Mouse (Mus musculus) left cerebral cortex, adult 2 months (tissue): ENCODE data around the gene Atrnl1. TPM values are rescaled to one million over a fixed set of nuclear protein-coding genes. Genes with fewer than 3 reads are reported as not detected.
A peak's percentile ranks its signal among the peaks of the same experiment; 100 is the strongest.

Experiments used
- DNase-seq, 2 experiments: peaks; one replicate each; pipeline ENCODE4 v3.0.0; 2021 to 2022; ENCODE audit warnings: low spot score in 2 of 2, mixed read lengths in 1 of 2; ENCODE audit errors: extremely low spot score in 1 of 2
- H3K27ac ChIP-seq: fragments of 200-600 bp; 2 replicates; pipeline ENCODE4 v1.8.1; 2022
- H3K4me3 ChIP-seq: fragments of 200-600 bp; 2 replicates; pipeline ENCODE4 v1.8.1; 2022
- CTCF ChIP-seq: fragments of 200-600 bp; IDR thresholded peaks from 2 replicates; pipeline ENCODE4 v1.8.1; 2022; ENCODE audit warnings: antibody characterized with exemption, mild to moderate bottlenecking, moderate library complexity
- intact Hi-C: fragments of 180-260 bp; cut with DNase I; formaldehyde crosslinking; loops from one replicate; pipeline ENCODE4 v1.15.1; 2025
- total RNA-seq, 2 experiments: library from RNA; stranded (reverse); gene quantifications; 2 replicates each; pipeline ENCODE4 v1.2.3; 2021

Gene Atrnl1
- total RNA-seq, 2 experiments from 2014 or later = 104 to 106 TPM

DNA sequence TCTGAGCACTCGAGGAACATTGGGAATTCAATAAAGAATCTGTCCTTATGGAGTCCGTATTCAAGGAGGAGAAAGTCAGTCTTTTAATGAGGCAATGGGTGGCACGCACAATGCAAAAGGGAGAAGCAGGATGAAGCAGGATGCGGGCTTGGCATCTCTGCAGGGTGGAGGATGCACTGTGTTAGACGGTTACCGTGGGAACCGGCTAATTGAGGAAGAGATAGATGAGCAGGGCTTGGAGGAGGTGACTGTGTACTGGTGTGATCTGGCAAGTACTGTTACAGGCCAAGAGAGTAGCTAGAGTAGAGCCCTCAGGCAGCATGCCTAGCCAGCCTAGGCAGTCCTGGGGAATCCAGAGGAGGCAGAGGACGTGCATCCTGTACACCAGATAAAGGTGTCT lies 330.7 kb downstream of the Atrnl1 start:
- Histone ChIP-seq H3K27ac (no peak overlapping the region), H3K4me3 (no peak overlapping the region)
- intact Hi-C loops = no loop called here
- DNase-seq = peak; percentile 47 to 58
- no peak for TF ChIP-seq CTCF

DNA sequence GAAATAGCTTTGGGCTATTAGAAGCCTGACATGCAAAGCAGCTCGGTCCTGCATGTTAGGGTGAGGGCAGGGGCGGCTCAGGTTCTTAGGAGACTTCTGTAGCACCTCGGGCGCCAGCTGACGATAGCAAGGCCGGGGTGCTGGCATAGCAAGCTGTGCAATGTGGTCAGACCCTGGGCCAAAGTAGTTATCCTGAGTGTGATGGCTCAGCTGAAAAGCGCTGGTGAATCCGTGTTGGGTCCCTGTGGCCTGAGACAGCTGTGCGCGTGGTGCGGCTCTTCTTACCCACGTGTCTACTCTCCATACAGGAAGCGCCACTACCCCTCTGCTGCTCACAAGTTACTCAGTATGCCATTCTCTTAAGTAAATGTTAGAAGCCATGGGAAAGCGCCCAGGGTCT lies 331.4 kb downstream of the Atrnl1 start:
- no peak overlapping the region for H3K27ac ChIP-seq
- no peak for DNase-seq
- TF ChIP-seq CTCF = no peak
- intact Hi-C loops = no loop called here
- H3K4me3 ChIP-seq = no peak overlapping the region

DNA sequence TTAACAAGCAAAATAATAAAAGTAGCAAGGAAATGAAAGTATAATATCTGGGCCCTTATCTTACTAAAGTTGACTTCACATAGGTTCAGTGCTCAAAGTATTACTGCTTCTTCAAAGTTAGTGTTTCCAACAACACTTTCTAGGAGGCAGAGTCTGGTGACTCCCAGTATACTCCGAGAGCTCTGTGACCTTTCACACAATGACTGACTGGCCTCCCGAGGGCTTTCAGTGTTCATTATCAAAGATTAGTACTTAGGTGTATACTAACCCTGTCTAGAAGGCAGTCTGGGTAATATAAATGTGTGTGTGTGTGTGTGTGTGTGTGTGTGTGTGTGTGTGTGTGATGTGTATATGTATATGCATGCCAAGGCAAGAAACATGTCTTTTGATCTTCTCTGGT lies 332.5 kb downstream of the Atrnl1 start:
- DNase-seq = no peak
- TF ChIP-seq CTCF = no peak
- H3K4me3 ChIP-seq = no peak overlapping the region
- intact Hi-C loops = no loop called here
- no peak overlapping the region for H3K27ac ChIP-seq

DNA sequence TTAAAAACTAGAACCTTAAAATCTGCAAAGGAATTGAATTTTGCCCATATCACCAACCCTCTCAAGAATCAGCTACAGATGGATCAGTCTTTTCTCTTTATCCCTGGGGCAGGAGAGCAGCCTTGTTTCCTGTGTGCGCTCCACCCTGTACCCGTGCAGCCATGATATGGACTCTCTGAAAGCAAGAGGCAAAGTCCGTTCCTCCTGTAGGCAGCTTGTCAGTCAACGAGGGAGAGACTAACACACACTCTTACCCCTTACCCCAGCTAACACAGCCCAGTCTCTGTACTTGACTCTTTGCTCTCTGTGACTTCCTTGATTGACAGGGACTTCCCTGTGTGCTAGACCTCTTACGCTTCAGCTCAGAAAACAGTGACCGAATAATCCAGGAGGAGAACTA lies 333.8 kb downstream of the Atrnl1 start:
- no peak for DNase-seq
- TF ChIP-seq CTCF = no peak
- Histone ChIP-seq H3K27ac (no peak overlapping the region), H3K4me3 (no peak overlapping the region)
- intact Hi-C loops = no loop called here

DNA sequence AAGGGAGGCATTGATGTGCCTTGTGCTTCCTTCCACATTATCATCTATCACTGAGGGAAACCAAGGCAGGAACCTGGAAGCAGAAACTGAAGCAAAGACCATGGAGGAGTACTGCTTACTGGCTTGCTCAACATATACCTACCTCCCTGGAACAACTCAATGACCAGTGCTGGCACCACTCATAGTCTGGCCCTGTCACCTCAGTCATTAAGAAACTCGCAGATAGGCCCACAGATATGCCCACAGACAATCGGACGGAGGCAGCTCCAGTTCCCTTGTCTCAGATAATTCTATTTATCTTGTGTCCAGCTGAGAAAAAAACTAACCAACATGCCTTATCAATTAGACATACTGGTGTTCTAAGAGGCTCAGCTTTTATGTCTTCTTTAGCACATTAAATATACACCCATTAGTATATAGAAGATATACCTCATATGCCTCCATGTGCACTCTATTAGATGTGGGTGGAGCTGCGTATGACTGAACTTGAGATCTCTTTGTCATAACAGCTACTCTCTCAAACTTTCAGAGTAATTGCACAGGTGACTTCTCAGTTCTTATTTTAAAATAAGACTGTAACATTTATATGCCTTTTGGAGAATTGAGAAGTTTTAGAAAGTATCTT lies 334.9 kb downstream of the Atrnl1 start:
- no peak for DNase-seq
- intact Hi-C loops = no loop called here
- H3K27ac ChIP-seq = no peak overlapping the region
- no peak for TF ChIP-seq CTCF
- H3K4me3 ChIP-seq = no peak overlapping the region

DNA sequence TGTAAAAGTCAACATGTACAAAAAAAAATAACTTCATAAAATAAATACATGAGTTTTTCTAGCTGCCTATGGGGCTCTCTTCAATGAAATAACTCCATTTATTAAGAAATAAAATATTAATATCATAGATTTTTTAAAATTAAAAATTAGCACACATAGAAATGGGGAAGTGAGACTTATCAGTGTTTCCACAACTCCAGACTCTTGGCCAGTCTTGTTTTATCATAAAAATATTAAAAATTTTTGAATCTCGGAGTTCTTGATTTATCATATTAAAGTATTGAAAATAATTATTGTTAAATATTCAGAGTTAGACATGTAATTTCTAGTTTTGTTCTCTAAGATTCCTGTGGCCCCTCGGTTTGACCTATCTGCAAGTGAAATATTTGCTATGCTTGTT lies 337.7 kb downstream of the Atrnl1 start:
- no peak for TF ChIP-seq CTCF
- intact Hi-C loops = no loop called here
- no peak overlapping the region for H3K27ac ChIP-seq
- no peak for DNase-seq
- H3K4me3 ChIP-seq = no peak overlapping the region

DNA sequence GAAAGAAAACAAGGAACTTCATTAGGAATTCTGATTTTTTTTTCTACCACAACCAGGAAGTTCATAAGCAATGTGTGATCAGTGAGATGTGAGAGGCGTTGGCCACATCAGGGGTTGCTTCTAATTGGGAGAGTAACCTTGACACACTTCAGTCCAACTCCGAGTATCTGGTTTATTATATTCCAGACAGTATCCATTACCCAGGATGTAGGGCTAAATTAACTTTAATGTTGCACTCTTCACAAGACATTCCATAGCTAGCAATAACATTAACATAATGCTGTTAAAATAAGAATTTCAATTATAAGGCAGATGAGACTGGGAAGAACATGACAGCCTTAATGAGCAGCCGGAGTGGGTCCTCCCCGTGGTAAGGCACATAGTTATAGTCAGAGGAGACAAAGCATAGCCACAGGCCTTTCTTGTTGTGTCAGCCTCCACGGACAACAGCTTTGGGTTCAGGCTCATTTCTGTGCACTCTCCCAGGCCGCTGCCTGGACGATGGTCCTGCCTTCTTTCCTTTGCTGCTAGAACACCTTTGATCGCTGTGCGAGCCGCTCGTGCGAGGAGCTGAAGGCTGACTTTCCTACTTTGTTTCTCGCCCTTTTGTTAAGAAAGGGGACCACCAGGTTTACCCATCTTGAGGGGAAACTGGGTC lies 338.6 kb downstream of the Atrnl1 start:
- H3K4me3 ChIP-seq = no peak overlapping the region
- no peak overlapping the region for H3K27ac ChIP-seq
- intact Hi-C loops = no loop called here
- no peak for TF ChIP-seq CTCF
- no peak for DNase-seq

DNA sequence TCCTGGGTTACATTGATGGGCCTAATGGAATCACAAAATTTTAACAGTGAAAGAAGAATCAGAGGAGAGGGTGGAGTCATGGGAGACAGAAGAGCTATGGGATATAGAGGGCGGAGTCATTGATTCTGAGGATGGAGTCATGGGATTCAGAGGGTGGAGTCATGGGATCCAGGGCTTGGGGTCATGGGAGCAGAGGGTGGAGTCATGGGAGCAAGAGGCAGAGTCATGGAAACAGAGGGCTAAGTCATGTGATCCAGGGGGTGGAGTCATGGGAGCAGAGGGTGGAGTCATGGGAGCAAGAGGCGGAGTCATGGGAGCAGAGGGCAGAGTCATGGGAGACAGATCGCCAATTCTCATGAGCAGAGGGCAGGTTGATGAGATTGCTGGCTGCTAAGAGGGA lies 343.3 kb downstream of the Atrnl1 start:
- no peak for DNase-seq
- intact Hi-C loops = no loop called here
- no peak for TF ChIP-seq CTCF
- Histone ChIP-seq H3K4me3 (no peak overlapping the region), H3K27ac (no peak overlapping the region)

DNA sequence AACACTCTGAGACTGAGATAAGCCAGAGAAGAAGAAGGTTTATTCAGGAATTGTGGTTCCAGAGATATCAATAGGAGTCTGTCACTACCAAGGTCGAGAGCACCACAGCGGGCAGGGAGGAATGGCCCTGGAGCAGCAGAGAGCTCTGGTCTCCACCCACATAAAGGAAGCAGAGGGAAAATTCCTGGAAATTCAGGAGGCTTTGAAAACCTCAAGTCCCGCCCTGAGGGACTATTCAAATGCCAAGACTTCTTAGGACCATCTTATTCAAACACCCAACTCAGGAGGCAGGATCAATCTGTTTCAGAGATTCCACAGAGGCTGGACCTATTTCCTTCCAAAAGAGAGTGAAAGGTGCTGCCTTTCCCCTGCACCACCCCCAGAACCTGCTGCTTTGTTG lies 345.6 kb downstream of the Atrnl1 start:
- intact Hi-C loops = no loop called here
- Histone ChIP-seq H3K4me3 (no peak overlapping the region), H3K27ac (no peak overlapping the region)
- TF ChIP-seq CTCF = no peak
- no peak for DNase-seq

DNA sequence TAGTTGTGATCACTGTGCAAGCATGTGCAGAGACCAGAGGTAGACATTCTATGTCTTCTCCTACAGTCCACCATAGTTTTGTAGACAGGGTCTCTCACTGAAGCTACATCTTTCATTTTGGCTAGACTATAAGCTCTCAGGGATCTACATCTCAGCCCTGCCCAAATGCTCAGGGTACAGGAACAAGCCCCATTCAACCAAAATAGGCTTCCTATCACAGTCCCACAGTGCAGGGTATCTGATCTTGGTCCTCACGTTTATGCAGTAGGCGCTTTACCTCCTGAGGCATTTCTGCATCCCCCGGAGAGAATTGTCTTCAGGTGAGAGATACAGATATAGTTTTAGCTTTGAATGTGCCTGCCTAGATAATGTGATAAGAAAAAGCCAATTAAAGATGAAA lies 346.5 kb downstream of the Atrnl1 start:
- DNase-seq = no peak
- TF ChIP-seq CTCF = no peak
- no peak overlapping the region for H3K27ac ChIP-seq
- no peak overlapping the region for H3K4me3 ChIP-seq
- intact Hi-C loops = no loop called here

DNA sequence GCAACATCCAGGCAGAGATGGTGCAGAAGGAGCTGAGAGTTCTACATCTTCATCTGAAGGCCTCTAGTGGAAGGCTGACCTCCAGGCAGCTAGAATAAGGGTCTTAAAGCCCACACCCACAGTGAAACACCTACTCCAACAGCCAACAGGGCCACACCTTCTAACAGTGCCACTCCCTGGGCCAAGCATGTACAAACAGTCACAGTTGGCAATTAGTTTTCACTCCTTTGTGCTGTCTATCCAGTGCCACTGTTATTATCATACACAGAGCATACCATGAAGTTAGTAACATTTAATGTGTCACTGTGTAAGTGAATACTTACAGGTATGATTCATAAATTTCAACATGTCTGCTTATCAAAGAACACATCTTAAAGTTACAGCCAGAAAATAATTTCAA lies 347.3 kb downstream of the Atrnl1 start:
- DNase-seq = no peak
- H3K27ac ChIP-seq = no peak overlapping the region
- no peak for TF ChIP-seq CTCF
- no peak overlapping the region for H3K4me3 ChIP-seq
- intact Hi-C loops = no loop called here

DNA sequence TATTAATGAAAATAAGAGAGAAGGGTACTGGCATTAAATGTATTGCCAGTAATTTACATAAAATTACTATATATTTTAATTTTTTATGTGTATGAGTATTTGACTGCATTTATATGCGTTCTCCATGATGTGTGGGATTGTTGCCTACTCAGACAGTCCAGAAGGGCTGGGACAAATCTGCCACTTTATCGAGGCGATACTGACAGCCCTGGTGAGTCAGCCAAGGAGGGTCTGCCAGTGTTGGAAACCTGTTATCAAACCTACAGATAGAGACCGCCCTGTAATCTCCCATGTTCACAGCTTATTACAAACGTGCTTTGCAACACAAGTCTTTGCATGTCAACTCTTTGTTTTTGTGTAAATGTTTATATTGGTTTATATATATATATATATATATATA lies 347.9 kb downstream of the Atrnl1 start:
- intact Hi-C loops = no loop called here
- H3K27ac ChIP-seq = no peak overlapping the region
- H3K4me3 ChIP-seq = no peak overlapping the region
- no peak for DNase-seq
- TF ChIP-seq CTCF = no peak

DNA sequence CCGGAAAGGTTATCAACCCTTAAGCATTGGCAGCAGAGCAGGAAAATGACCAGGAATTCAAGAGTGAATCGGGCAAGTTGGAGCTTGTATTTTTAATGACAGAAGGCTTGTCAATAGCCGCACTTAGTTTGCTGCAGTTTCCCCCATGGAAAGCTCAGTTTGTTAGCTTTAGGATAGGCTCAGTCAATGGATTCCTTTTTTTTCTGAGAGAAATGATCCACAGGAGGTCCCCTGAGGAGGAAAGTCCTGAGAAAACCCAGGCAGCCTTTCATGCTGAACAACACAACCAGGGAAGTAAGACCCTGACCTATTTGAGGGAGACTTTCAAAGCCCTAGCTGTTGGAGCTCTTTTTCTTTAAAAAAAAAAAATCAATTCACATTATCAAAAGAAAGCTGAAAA lies 350.5 kb downstream of the Atrnl1 start:
- no peak for TF ChIP-seq CTCF
- no peak overlapping the region for H3K27ac ChIP-seq
- no peak for DNase-seq
- H3K4me3 ChIP-seq = no peak overlapping the region
- intact Hi-C loops = no loop called here
